Mouse (Mus musculus) intestine, embryonic 16.5 days (tissue): ENCODE data around the gene Elk3. TPM values are rescaled to one million over a fixed set of nuclear protein-coding genes. Genes with fewer than 3 reads are reported as not detected.

Experiments used
- ATAC-seq: fragments of 200-750 bp; cut with Nextera tagmentation; 2 replicates; pipeline ENCODE4 v1.8.0; 2017; ENCODE audit warnings: moderate TSS enrichment, moderate library complexity
- H3K27ac ChIP-seq: fragments of 300-500 bp; sonication (generic); 2 replicates; pipeline ENCODE4 v1.5.1; 2014; ENCODE audit warnings: mild to moderate bottlenecking, low read length
- H3K27me3 ChIP-seq: fragments of 300-500 bp; sonication (generic); replicated peaks from 2 replicates; pipeline ENCODE4 v1.6.1; 2014; ENCODE audit warnings: low read length, control low read depth, mixed read lengths; ENCODE audit not compliant: control insufficient read depth, insufficient read depth
- H3K36me3 ChIP-seq: fragments of 300-500 bp; sonication (generic); 2 replicates; pipeline ENCODE4 v1.6.1; 2014; ENCODE audit warnings: low read length, control low read depth; ENCODE audit not compliant: control insufficient read depth, insufficient read depth
- H3K4me1 ChIP-seq: fragments of 300-500 bp; sonication (generic); 2 replicates; pipeline ENCODE4 v1.6.1; 2014; ENCODE audit warnings: low read length, control low read depth, mixed read lengths; ENCODE audit not compliant: control insufficient read depth, insufficient read depth
- H3K4me2 ChIP-seq: fragments of 300-500 bp; sonication (generic); 2 replicates; pipeline ENCODE4 v1.6.1; 2014; ENCODE audit warnings: low read depth, low read length, control low read depth
- H3K4me3 ChIP-seq: fragments of 300-500 bp; sonication (generic); 2 replicates; pipeline ENCODE4 v1.5.1; 2014; ENCODE audit warnings: mild to moderate bottlenecking, low read length
- H3K9ac ChIP-seq: fragments of 300-500 bp; sonication (generic); 2 replicates; pipeline ENCODE4 v1.6.1; 2014; ENCODE audit warnings: low read depth, low read length
- H3K9me3 ChIP-seq: fragments of 300-500 bp; sonication (generic); 2 replicates; pipeline ENCODE4 v1.6.1; 2016; ENCODE audit warnings: low read length, control low read depth; ENCODE audit not compliant: control insufficient read depth
- WGBS: fragments of 180-500 bp; shearing (Covaris S2); extraction: QIAGEN DNeasy Blood & Tissue Kit; methylation state at CpG from one replicate; pipeline ENCODE4 v1.1.7; 2014; 5-methylcytosine and 5-hydroxymethylcytosine counted together
- polyA plus RNA-seq: library from polyadenylated mRNA; unstranded; fragments of >200 nt; fragmentation: Nextera tagmentation; extraction: Ambion mirVana; gene quantifications from 2 replicates; pipeline ENCODE4 v1.2.1, GENCODE M21; 2015

The Elk3 gene
- polyA plus RNA-seq, 1 experiment from 2014 or later: 14.6 TPM

DNA sequence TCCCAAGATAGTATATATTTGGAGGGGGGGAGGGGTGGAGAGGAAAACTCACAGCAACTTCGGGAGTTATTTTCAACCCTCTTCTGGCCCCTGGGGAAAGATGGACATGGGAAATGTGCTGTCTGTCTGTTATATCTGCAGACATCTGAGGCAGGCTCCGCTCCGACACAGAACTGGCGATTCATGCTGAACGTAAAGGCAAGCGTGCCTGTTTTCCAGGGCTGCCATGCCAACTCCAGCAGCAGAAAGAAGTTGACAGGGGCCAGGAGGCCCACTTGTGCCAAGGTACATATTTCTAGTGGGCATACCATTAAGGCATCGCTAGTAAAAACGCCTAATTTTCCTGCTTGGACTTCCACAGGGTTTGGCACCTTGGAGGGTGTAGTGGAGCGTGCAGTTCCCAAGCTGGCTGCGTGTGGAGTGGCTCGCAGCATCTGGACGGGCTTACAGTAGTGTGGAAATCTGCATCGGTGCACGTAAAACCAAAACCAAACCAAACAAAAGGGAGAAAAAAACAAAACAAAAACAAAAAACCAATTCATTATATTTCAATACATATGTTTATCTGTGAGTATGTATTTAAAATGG is 37.1 kb upstream of the Elk3 start:
- H3K9me3 ChIP-seq: no peaks in the 10 kb centered on the region
- no peak overlapping the region for H3K4me3 ChIP-seq
- H3K36me3 ChIP-seq: no peaks in the 10 kb centered on the region
- H3K4me1 ChIP-seq: no peaks in the 10 kb centered on the region
- no peak for ATAC-seq
- 67% methylated on average over 14 of the region's 14 CpGs for WGBS
- H3K9ac ChIP-seq: no peak overlapping the region
- no peaks in the 10 kb centered on the region for H3K27me3 ChIP-seq
- no peak overlapping the region for H3K27ac ChIP-seq
- no peak overlapping the region for H3K4me2 ChIP-seq

DNA sequence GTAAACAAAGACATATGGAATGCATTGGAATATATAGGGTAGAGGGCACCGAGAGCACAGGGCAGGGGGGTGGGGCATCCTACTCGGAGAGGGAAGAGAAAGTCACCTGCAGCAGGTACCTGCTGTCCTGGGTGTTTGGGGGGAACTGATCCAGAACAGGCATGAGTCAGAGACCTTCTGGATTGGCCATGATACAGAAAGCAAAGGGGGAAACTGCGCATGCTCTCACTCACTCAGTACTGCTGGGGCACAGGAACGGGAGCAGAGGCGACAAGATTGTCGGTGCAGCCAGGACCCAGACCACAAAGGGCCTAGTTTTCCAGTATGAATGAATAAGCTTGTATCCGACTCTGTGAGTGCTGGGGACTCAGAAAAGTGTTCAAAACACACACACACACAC is 36.5 kb upstream of the Elk3 start:
- no peaks in the 10 kb centered on the region for H3K9me3 ChIP-seq
- WGBS: 57% methylated on average over 7 of the region's 7 CpGs
- H3K4me3 ChIP-seq: no peak overlapping the region
- no peak overlapping the region for H3K4me2 ChIP-seq
- no peaks in the 10 kb centered on the region for H3K36me3 ChIP-seq
- no peaks in the 10 kb centered on the region for H3K4me1 ChIP-seq
- H3K9ac ChIP-seq: no peak overlapping the region
- no peaks in the 10 kb centered on the region for H3K27me3 ChIP-seq
- no peak for ATAC-seq
- no peak overlapping the region for H3K27ac ChIP-seq

DNA sequence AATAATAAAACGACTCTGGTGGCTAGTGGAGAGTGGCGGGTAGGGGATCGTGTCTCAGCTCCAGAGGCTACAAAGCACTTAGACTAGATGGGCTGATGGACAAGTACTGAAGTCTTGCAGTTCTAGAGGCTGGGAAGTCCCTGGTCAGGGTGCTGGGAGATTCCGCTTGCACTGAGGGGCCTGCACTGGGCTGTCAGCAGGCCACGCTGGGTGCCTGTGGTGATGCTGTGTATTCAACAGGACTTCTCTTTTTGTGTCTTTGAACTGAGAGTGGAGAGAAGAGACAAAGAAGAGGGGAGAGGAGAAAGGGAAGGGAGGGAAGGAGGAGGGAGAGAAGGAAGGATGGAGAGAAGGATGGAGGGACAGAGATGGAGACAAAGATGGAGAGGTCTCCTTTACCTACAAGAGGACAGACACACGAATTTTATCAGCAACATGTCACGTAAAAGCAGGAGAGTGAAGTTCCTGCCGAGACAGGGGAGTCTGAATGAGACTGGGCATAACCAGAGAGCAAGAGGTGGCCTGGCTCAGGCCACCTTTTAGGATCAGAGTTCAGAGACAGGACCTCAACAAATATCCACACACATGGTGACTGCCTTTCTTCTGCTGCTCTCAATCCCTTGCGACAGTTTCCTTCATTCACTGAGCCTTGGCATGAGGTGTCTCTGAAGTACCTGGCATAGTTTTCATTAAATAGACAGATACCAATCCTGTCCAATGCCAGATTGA is 35.4 kb upstream of the Elk3 start:
- no peak overlapping the region for H3K4me2 ChIP-seq
- H3K27me3 ChIP-seq: no peaks in the 10 kb centered on the region
- ATAC-seq: no peak
- no peaks in the 10 kb centered on the region for H3K9me3 ChIP-seq
- WGBS: 79% methylated on average over 9 of the region's 9 CpGs
- H3K27ac ChIP-seq: no peak overlapping the region
- H3K4me1 ChIP-seq: no peaks in the 10 kb centered on the region
- no peak overlapping the region for H3K9ac ChIP-seq
- H3K4me3 ChIP-seq: no peak overlapping the region
- no peaks in the 10 kb centered on the region for H3K36me3 ChIP-seq

DNA sequence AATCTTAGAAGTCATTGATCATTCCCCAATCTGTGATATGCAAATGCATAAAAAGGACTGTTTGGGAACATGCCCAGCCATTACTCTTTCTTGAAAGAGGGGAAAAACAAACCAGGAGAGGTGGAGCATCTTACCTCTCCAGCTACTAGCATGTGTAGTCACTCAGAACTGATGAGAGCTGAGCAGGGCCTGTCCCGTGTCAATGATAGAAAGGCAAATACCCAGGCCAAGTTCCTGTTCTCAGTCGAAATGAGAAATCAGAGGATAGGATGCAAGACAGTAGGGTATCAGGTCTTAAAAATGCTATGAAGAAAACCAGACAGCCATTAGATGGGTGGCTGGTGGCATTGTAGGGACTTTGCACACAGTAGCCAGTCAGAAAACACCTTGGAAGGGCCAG is 34.6 kb upstream of the Elk3 start:
- Histone ChIP-seq H3K27me3 (no peaks in the 10 kb centered on the region), H3K9me3 (no peaks in the 10 kb centered on the region), H3K36me3 (no peaks in the 10 kb centered on the region), H3K9ac (no peak overlapping the region), H3K4me2 (no peak overlapping the region), H3K4me1 (no peaks in the 10 kb centered on the region), H3K4me3 (no peak overlapping the region), H3K27ac (no peak overlapping the region)
- whole genome bisulfite sequencing: 71% methylated on average over 2 of the region's 2 CpGs
- ATAC-seq: no peak

DNA sequence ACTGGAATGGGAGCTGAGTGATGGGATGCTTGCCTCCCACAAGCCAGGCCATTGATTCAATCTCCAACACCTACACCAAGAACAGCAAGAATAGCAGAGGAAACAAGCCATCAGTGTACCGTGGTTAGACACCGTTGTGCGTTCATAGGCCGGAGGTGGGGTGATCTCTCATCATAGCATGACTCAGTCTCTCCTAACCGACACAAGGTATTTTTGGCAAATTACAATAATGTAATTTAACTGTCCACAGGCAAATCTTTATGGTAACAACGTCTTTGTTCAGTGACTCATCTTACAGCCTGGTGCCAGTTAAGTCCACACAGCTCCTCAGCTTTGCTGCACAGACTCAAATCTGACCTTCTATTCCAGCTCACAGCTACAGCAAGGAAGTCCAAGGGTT is 32.5 kb upstream of the Elk3 start:
- no peak for ATAC-seq
- Histone ChIP-seq H3K4me2 (no peak overlapping the region), H3K27ac (no peak overlapping the region), H3K9me3 (no peaks in the 10 kb centered on the region), H3K4me3 (no peak overlapping the region), H3K36me3 (no peaks in the 10 kb centered on the region), H3K4me1 (no peaks in the 10 kb centered on the region), H3K27me3 (no peaks in the 10 kb centered on the region), H3K9ac (no peak overlapping the region)
- 89% methylated on average over 6 of the region's 6 CpGs for WGBS

DNA sequence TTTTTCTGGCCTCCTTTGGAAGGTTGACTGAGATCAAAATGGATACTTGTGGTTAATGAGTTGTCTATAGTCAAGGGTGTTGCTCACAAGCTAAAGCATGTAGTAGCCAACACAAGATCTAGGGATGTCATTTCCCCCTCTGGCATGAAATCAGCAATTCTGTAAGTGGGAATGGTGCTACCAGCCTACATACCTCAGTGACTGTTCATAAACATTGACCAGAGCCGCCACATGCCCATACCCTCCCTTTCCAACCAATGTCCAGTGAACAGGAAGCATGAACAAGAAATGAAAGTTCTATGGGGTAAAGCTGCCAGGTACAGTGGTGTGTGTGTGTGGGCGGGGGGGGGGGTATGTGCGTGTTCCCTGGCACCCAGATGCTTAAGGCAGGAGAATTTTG is 32.1 kb upstream of the Elk3 start:
- Histone ChIP-seq H3K9ac (no peak overlapping the region), H3K27ac (no peak overlapping the region), H3K4me3 (no peak overlapping the region), H3K27me3 (no peaks in the 10 kb centered on the region), H3K4me1 (no peaks in the 10 kb centered on the region), H3K4me2 (no peak overlapping the region), H3K36me3 (no peaks in the 10 kb centered on the region), H3K9me3 (no peaks in the 10 kb centered on the region)
- no peak for ATAC-seq
- WGBS: 93% methylated on average over 3 of the region's 3 CpGs

DNA sequence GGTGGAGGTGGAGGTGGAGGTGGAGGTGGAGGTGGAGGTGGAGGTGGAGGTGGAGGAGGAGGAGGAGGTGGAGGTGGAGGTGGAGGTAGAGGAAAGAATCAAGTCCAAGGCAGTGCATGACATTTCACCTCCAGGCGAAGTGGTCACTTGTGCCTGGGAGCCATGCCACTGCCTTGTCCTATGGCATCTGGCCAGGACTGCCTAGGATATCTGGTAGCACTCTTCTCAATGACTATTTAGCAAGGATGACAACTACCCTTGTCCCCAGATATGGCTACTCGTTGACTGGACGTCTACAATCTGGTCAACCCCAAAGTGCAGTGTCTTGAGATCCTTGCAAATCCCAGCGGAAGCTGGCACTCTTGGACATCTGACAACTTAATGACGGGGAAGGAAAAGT is 27.6 kb upstream of the Elk3 start:
- Histone ChIP-seq H3K4me2 (no peak overlapping the region), H3K27me3 (no peaks in the 10 kb centered on the region), H3K4me3 (no peak overlapping the region), H3K4me1 (no peaks in the 10 kb centered on the region), H3K36me3 (no peaks in the 10 kb centered on the region), H3K9me3 (no peaks in the 10 kb centered on the region), H3K9ac (no peak overlapping the region), H3K27ac (no peak overlapping the region)
- WGBS: 93% methylated on average over 5 of the region's 5 CpGs
- no peak for ATAC-seq

DNA sequence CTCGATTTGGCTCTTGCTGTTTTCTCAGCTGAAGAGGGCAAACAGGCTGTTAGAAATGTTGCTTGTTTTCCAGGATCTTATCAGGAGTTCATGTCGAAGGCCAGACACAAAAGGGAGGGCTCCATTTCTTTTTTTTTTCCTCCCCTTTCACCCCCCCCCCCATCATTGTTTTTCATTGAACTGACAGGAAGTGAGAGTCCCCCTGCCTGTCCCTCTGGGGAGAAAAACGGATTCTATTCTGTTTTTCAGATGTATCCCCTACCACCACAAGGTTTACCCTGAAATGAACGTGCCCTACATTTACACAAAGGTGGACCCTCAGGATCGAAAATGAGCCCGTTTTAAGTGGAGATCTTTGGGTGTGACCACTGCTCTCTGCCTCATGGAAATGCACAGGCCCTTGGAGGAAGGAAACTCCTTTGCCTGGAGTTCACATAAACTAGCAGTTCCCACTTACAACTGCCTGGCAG is 25.6 kb upstream of the Elk3 start:
- Histone ChIP-seq H3K4me3 (no peak overlapping the region), H3K9me3 (no peaks in the 10 kb centered on the region), H3K9ac (no peak overlapping the region), H3K36me3 (no peaks in the 10 kb centered on the region), H3K4me1 (no peaks in the 10 kb centered on the region), H3K4me2 (no peak overlapping the region), H3K27ac (peak overlapping the region; percentile 18; the same call in 1 of the 2 replicates), H3K27me3 (no peaks in the 10 kb centered on the region)
- ATAC-seq: no peak
- 46% methylated on average over 6 of the region's 6 CpGs for WGBS

DNA sequence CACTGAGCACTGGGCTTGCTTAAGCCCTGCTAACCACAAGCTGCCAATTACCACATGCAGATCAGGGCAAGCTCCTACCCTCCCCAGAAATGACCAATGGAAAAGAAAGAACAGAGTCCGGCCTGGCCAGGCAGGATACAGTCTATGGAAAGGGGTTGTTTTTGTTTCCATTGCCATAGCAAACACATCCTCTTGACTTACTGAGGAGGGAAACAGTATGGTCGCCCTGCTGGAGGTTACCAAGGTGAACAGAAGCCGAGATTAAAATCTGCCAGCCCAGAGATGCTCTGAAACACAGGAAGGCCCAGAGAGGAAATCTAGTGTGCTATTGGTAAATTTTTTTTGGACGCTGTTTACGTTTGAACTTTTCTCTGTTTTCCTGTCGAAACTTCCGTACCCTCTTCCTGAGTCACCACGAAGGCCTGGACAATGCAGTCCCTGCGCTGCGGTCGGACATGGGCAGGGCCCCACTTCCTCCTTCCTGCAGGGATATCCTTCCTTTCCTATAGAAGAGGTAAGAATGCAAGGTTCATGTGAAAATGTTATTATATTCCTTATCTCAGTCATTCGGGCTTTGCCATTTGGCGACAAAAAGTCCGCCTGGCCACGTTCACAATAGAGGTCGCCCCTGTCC is 25.0 kb upstream of the Elk3 start:
- Histone ChIP-seq H3K4me1 (no peaks in the 10 kb centered on the region), H3K4me2 (no peak overlapping the region), H3K27me3 (no peaks in the 10 kb centered on the region), H3K4me3 (no peak overlapping the region), H3K36me3 (no peaks in the 10 kb centered on the region), H3K9me3 (no peaks in the 10 kb centered on the region), H3K9ac (no peak overlapping the region), H3K27ac (peak overlapping the region; percentile 18; the same call in 1 of the 2 replicates)
- WGBS: 70% methylated on average over 16 of the region's 16 CpGs
- peak; percentile 76 for ATAC-seq
